Mouse (Mus musculus) ES-CJ7 (cell line): ENCODE measurements around the gene Neb.

Experiments used
- DNase-seq: peaks from one replicate; pipeline ENCODE4 v3.0.0; 2011; ENCODE audit warnings: low read depth, low spot score

Gene Neb

DNA sequence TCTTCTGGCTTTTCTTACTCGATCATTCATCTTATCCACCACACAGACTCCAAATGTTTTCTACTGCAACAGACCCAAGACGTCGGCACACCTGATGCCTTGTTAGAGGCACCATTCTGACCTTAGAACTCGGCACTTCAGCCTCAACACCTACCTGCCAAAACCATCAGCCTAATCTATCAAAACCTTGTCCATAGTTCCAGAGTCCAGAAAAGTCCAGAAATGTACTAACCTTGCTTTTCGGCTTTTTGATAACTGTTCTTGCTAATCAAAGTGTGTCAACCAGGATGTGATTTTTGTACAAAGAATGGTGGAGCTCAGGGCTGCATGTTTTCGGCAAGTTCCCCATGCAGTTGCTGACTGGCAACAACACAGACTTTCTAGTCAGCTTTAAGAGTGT lies 3.6 kb downstream of the Neb start:
- DNase-seq: no peak

DNA sequence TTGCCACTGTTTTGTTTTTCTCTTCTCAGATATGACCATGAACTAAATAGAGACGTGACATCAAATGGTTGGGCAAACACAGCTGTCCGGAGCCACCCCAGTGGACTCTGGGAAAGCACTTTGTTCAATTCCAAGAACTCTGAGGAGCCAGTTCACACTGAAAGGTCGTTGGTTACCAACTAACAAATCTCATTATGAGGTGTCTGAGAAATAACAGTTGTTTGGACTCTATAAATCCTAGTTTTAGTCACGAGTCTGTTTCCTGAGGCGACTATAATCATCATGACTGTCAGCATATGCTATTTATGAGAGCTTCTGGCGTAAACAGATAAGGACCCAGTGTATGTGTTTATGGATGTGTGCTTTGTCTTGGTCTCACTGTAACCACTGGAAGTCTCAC lies 5.8 kb downstream of the Neb start:
- no peak for DNase-seq

DNA sequence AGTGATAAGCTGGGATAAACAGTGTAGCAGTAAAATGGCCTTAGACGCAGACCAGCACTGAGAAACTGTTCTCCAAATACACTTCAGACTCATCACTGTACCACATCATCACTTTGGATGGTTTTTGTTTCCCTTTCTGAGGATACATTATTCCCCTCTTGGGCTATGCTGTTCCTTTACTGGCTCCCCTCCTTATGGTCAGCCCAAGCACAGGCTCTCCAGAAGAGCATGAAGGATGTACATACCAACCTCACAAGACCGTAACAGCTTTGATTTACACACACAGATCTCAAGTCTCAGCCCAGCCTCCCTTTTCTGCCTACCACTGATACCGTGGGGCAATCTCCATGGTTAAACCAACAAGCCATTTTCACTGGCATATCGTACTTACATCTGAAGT lies 6.2 kb downstream of the Neb start:
- no peak for DNase-seq

DNA sequence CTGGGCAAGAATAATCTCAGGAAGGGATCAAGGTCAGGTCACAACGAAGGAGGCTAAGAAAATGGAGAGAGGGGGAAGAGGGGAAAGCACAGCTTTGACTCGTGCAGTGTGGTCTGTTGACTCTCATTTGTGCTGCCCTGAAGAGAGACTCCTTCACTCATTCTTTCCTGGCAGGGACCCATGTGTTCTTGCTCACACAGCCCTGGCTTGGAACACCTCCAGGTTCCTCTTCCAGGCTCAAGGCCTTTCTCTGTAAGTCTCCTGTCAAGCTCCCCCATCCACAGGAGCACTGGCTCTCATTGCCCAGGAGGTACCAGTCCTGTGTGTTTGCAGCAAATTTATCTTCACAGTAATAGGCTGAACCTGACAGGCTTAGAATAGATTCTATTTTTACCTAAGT lies 7.2 kb downstream of the Neb start:
- no peak for DNase-seq

DNA sequence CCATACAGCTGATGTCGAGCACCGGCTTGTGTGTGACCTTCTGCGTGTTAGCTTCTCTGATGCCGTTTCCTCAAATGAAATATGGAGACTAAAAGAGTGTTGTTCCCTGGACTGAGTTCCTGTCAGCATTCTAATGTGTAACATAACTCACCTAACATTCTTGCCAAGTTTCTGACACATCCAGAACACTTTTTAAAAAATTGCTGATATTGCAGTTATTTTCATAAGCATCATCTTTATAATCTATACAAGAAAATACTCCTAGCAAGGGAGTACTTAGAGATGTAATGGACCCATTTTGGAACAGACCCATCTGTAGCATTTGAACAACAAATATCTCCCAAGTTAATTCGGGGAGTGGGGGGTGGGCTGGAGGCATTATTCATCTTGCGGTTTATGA lies 8.7 kb downstream of the Neb start:
- DNase-seq: no peak

DNA sequence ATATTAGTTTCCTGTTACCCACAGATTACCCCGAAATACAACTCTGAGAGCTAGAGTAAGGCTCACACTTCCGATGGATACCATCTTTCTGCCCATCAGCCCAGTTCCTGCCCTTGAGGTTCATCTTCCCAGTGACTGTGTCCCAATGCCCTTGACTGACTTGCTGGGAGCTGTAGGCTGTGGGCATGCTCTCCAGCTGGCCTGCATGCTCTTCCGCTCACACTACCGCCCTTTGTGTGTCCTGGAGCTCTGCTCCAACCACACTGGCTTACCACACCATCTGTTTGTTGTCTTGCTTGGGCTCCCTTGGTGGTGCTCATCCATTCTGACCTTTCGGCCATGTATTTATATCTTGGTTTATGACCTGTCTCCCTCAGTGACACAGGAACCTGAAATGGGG lies 10.6 kb downstream of the Neb start:
- DNase-seq: no peak

DNA sequence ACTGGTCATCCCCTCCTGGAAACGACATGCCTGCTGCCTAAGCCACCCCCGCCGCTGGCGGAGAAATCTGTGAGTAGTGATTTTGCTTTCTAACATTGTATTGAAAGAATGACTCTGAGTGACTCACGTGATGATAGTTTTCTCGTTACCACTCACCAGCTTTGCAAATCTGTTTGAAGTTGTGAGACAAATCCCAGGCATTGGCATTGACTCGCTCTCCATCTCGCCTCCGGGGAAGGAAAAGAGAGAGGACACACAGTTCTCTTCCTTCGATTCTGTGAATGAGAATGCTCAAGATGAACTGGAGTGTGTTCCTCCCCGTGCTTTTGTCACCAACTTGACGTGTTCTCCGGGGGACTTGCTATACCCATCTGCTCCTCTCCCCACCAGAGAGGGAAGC lies 11.0 kb downstream of the Neb start:
- no peak for DNase-seq

DNA sequence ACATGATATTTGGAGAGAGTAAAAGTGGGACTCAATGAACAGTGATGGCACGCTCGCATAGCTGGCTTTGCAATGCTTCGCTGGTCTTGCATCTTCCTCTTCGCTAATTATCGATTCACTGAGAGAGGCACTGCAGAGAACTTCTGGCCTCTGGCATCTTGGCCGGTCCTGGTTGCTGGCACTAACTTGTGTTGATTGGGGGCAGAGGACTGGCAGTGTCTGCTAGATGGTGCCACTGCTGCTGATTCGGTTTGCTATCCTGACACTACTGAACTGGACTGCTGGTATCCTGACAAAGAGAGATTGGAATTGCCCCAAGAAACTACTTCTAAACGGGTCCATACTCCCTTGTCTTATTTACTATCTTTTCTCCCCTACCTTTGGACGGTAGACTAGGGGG lies 17.2 kb downstream of the Neb start:
- DNase-seq: no peak

DNA sequence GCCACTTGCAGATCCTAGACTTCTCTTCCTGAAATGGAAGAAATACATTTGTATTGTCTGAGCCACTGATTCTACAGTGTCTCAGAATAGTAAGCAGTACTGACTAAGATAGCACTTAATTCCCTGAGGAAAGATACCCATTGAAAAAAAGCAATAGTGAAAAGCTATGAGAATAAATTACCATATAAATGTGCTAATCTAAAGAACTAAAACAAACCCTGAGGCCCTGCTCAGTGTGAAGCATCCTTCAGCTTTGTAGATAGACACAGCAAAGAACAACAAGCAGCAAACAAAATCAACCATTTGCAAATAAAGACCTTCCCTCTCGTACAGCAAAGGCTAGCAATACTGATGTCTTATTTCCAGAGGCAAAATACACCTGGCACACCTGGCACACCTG lies 18.6 kb downstream of the Neb start:
- DNase-seq: no peak

DNA sequence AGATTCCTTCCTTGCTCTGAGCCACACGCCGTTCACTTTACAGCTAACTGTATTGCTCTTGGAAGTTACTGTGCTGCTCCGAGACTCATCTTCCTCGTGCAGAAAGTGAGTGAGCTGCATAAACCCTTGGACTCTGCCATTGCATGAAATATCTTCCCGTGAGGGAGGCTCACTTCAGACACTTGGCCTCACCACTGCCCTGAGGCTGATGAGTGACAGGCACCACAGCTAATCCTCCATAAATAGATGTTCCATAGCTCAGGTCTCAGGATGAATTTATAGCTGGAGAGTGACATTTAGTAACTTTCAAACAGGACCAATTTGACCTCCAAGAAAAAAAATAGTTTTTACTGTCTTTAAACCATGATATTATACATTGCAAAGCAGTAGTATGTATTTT lies 20.1 kb downstream of the Neb start:
- no peak for DNase-seq

DNA sequence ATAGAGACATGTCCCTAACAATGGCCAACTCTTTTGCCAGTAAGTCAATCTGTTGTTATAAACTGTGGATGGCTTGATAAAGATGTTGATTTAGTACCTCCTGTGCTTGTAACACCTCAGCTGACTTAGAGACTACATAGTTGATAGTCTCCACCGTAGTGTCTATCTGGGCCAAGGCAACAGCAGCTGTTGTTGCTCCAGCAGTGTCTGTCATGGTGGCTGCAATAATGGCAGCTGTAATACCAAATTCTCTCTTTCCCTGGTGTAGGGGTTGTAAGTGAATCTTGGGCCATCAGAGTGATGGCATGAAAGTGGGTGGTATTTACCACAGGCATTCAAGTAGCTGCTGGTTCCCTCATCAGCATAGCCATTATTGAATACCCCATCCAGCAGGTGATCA lies 27.2 kb downstream of the Neb start:
- no peak for DNase-seq

DNA sequence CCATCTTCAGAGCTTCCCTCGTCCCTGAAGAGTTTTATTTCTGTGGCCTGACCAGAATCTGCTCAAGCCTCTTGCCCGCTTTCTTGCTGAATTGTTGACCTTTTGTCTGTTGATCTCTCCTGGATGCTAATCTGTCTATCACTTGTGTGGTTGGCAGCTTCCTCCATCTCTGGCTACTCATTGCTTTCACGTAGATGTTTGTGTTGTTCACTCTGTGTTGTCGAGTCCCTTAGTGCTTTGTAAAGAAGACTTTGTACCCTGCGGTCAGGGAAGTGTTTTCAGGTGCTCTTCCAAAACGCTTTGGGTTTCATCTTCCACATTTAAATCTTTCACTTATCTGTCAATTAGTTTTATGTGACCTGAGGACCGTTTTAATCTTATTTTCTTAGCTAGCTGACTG lies 37.3 kb downstream of the Neb start:
- DNase-seq: no peak

DNA sequence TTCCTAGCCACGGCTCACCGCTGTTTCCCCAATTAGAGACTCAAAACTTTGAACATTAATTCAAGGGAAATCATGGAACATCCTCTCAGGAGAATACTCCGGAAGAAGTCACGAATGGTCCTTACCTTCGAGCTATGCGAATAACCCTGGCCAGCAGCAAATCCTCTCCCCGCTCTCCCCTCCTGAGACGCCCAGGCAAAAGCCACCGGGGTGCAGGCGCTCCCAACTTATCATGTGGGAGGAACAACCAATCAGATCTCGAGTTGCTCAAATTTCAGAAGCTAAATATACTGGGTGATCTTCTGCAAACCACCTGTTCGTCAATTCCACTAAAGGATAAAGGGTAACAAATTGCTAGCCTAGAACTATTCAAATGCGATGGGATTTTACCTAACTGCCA lies 42.7 kb downstream of the Neb start:
- DNase-seq: no peak

DNA sequence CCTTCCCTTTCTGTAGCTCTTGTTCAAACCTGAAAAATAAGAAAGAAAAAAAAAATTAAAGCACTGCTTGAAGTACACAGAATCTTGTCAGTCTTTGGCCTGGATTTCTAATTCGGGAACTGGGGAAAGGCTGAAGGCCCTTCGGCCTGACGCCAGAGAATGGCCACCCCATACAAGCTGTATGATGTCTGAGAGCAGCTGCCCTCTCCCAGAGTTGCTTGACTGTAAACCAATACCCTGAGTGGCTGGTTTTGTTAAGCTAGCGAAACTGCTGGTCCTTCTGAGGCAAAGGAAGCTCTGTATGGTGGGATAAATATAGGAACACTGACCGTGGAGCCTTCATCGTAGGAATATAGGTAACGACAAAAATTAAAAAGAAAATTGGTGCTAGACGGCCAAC lies 43.2 kb downstream of the Neb start:
- no peak for DNase-seq

DNA sequence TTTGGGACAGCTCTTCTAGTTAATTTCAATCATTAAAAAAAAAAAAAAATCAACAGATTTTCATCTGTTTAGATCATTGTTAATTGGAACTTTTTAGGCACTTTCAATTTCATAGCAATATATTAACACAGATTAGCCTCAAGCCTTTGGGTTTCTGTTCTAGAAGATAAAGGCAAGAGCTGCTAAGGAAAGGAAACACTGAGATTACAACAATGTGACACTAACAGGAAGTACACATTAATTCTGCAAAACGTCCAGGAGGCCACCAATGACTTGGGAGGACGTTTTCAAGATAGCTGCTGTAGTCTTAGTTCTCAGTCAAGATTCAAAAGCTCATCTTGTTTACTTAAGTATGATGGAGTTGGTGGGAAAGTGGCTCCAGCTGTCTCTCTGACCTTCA lies 44.7 kb downstream of the Neb start:
- no peak for DNase-seq

DNA sequence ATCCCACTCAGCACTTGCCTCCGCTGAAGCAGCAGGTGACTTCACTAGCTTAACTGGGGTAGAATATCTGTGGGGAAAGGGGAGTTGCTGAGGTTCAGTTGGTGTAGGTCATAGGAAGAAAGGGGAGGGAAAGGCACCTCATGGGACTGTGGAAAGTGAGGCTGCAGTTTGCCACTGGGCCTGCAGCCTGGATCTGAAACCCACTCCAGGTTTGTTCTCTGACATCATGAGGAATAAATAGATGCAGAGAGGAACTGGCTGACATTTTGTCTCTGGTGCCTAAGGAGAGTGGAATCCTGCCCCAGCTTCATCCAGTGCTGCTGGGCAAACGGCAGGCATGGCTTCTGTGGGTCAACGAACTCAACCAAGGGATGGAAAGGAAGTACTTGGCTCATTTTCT lies 46.5 kb downstream of the Neb start:
- DNase-seq: no peak

DNA sequence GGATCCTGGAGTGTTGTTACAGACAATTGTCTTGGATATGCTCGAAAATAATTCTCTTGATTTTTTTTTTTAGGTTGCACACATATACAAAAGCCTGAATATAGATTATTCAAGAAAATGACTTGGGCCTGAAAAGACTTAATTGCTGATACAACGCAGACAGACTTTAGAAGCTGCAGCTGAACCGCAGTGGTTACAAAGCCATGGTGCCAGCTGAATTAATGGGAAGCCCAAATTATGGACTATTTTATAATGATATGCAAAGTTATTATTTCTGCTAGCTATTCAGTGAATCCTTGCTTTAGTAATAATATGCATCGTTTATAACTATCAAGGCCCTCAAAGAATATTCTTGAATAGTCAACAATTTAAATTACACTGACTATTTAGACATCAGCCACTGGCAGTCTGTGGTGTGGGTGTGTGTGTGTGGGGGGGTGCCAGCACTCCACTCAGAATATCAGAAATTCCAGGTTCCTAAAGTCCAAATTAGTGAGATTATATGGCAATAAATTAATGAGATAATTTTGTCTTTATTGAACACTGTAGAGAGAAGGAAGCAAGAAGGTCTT lies 50.9 kb downstream of the Neb start:
- no peak for DNase-seq

DNA sequence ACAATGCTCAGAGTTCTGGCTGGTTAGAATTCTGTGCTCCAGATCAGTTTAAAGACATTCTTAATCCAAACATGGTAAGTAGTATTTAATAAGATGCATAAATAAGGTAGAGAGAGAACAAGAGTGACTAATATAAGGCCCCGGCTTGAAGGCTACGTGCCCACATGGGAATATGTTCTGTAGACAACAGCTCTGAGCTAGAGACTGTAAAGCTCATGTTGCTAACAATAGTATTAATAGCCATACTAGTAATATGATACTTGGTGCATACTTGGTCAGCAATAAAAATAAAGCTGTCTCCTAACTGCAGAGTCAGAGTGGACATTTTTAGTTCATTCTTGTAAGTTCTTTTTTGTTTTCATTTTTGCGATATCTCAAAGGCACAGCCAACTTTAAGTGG lies 56.4 kb downstream of the Neb start:
- DNase-seq: no peak

DNA sequence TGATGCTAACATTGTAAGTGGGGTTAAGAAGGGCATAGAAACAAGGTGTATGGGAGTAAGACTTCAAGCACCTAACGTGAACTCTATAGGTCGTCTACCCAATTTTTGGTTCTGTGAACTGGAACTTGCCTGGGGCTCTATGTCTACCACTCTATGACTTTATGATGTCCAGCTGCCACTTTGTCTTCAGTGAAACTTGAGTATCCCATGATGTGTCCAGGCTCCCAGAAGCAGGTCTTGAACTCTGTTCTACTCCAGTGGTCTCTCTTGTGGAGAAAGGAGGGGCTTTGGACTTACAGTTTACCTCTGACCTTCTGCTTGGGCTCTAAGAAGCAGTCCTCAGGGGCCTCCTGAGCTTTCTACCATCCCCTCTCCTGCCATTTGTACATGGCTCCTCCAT lies 58.1 kb downstream of the Neb start:
- DNase-seq: no peak

DNA sequence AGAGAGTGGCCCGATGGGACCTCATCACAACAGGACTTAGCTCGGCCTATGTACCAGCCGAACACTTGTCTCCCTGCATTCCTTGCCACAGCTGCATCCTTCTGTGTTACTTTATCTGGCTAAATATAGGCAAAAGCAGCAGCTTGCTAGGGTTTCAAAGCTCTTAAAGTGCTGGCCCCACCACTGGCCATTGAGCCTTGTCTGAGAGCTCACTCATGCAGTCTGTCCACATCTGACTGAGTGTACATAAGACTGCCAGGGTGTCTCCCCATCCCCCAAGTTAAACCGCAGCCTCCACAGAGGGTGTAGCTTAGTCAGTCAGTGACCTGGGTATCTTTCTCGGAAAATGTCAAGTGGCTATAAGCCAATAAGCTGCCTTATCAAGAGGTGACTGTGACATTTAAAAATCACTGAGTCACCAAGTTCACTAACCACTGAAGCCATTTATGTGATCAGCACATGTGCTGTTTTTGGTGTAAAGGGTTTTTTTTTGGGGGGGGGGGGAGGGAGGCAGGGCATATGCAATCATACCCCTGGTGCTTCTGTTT lies 59.2 kb downstream of the Neb start:
- DNase-seq: no peak

DNA sequence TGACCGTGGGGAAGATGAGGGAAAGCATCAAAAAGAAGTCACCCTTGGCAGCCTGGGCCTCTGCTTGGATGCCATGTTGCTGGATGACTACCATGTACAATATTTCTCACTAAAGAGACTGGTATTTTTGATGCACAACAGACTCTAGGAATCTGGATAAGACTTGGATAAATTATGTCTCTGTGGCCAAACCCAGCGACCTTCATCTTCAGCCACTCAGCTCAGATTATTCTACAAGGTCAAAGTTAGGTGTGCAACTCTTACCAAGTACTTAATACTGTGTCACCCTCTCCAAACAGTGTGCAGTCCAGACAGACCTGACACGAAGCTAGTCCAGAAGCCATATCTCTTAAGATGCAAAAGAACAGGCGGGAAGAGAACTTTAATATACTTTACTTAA lies 60.8 kb downstream of the Neb start:
- DNase-seq: no peak

DNA sequence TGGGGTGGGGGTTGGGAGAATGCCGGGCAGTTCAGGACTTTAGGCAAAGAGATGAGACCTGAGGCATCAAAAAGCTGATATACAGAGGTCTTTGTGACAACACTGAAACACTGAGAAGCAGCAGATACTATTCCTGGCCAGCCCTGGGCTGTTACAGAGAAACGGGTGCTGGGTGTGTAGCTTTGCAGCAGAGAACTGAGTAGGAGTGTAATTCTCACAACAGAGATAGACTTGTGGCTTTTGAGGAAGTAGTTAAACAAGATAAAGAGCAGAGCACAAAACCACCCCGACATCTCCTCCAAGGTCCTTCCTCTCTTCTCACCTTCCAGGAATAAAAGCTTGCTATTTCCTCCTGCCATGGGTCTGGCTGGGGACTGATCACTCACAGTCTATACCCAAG lies 62.5 kb downstream of the Neb start:
- DNase-seq: no peak

DNA sequence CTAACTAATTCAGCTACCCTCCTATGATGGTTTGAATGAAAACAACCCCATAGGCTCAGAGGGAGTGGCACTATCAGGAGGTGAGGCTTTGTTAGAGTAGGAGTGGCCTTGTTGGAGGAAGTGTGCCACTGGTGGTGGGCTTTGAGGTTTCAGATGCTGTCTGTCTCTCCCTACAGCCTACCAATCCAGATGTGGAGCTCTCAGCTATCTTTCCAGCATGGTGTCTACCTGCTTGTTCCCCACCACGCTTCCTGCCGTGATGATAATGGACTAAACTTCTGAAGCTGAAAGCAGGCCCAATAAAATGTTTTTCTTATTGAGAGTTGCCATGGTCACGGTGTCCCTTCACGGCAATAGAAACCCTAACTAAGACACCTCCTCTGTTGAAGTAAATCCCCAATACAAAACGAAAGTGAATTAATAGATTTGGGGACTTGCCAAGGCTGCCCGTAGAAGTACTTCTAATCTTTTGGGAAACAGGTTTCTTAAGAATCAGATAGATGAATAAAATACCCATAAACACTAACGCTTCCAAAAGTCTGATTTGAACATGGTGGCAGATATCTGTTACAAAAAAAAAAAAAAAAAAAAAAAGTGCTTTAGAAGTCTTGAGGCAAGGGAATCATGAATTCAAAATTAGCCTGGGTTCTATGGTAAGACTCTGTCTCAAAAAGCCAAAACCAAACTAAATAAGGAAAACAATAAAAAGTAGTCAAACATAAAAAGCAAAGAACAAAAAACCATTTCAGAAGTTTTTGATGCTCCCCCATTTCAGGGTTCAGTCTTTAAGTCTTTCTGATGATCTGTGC lies 63.1 kb downstream of the Neb start:
- no peak for DNase-seq

DNA sequence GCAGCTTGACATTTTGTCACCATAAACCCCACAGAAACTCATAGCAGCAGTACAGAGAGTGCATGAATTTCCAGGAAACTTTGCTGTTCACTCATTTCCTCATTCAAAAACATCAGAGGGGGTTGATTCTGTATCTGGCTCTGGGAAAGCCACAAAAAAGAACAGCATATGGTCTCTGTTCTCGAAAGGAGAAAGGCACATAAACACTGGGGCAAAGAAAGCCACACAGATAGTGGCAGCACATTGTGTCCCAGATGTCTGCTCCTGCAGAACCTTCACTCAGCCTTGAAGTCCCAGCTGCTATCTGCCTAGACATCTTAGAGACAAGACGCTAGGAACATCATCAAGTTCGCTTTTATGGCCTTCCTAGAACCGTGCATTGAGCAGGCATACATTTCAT lies 67.5 kb downstream of the Neb start:
- no peak for DNase-seq
